Mouse (Mus musculus) forebrain, embryonic 12.5 days (tissue): Measurements from ENCODE around the gene Gcm2. TPM values are rescaled to one million over a fixed set of nuclear protein-coding genes. Genes with fewer than 3 reads are reported as not detected.

Source experiments
- ATAC-seq: fragments of 200-750 bp; cut with Nextera tagmentation; 2 replicates; pipeline ENCODE4 v1.8.0; 2017; ENCODE audit warnings: moderate TSS enrichment; ENCODE audit not compliant: low FRiP score
- H3K27ac ChIP-seq: fragments of 300-500 bp; sonication (generic); 2 replicates; pipeline ENCODE4 v1.5.1; 2016; ENCODE audit warnings: mild to moderate bottlenecking
- H3K27me3 ChIP-seq: fragments of 300-500 bp; sonication (generic); 2 replicates; pipeline ENCODE4 v1.6.1; 2016; ENCODE audit warnings: mild to moderate bottlenecking
- H3K36me3 ChIP-seq: fragments of 300-500 bp; sonication (generic); replicated peaks from 2 replicates; pipeline ENCODE4 v1.6.1; 2016; ENCODE audit warnings: mild to moderate bottlenecking
- H3K4me1 ChIP-seq: fragments of 300-500 bp; sonication (generic); 2 replicates; pipeline ENCODE4 v1.6.1; 2016
- H3K4me2 ChIP-seq: fragments of 300-500 bp; sonication (generic); 2 replicates; pipeline ENCODE4 v1.6.1; 2016; ENCODE audit warnings: mild to moderate bottlenecking, moderate library complexity
- H3K4me3 ChIP-seq: fragments of 300-500 bp; sonication (generic); replicated peaks from 2 replicates; pipeline ENCODE4 v1.5.1; 2016; ENCODE audit warnings: mild to moderate bottlenecking
- H3K9ac ChIP-seq: fragments of 300-500 bp; sonication (generic); 2 replicates; pipeline ENCODE4 v1.6.1; 2016; ENCODE audit warnings: mild to moderate bottlenecking
- H3K9me3 ChIP-seq: fragments of 300-500 bp; sonication (generic); 2 replicates; pipeline ENCODE4 v1.6.1; 2016
- WGBS: fragments of 180-500 bp; shearing (Covaris S2); methylation state at CpG from one replicate; pipeline ENCODE4 v1.1.7; 2016; 5-methylcytosine and 5-hydroxymethylcytosine counted together
- polyA plus RNA-seq: library from polyadenylated mRNA; unstranded; fragments of >200 nt; fragmentation: Nextera tagmentation; extraction: Ambion mirVana; gene quantifications from 2 replicates; pipeline ENCODE4 v1.2.1, GENCODE M21; 2016

The Gcm2 gene
- not detected in 2 replicates for polyA plus RNA-seq

- no peak for ATAC-seq
- no peak within 1 kb of the TSS for H3K4me2 ChIP-seq
- WGBS: 75% methylated on average over 3 of the region's 3 CpGs
- H3K27me3 ChIP-seq: peaks cover 19% of the 10 kb centered on the region
- no peak within 1 kb of the TSS for H3K9ac ChIP-seq
- no peaks in the 10 kb centered on the region for H3K9me3 ChIP-seq
- H3K27ac ChIP-seq: no peak within 1 kb of the TSS
- H3K36me3 ChIP-seq: no peaks in the 10 kb centered on the region
- no peak within 1 kb of the TSS for H3K4me3 ChIP-seq
- H3K4me1 ChIP-seq: no peaks in the 10 kb centered on the region
These were observed at the start of gene Gcm2 for GRCm38 (mm10) chr13:41110935-41111334. Gene Gcm2, minus strand, starts transcription at chr13:41111035.

- no peak overlapping the region for H3K9ac ChIP-seq
- H3K4me3 ChIP-seq: no peak overlapping the region
- no peaks in the 10 kb centered on the region for H3K4me1 ChIP-seq
- H3K36me3 ChIP-seq: no peaks in the 10 kb centered on the region
- no peaks in the 10 kb centered on the region for H3K9me3 ChIP-seq
- no peak overlapping the region for H3K4me2 ChIP-seq
- no peak overlapping the region for H3K27ac ChIP-seq
- WGBS: 62% methylated on average over 5 of the region's 5 CpGs
- no peaks in the 10 kb centered on the region for H3K27me3 ChIP-seq
- ATAC-seq: no peak
These were observed 47.6 kb upstream of the Gcm2 start for GRCm38 (mm10) chr13:41158426-41158825.

DNA sequence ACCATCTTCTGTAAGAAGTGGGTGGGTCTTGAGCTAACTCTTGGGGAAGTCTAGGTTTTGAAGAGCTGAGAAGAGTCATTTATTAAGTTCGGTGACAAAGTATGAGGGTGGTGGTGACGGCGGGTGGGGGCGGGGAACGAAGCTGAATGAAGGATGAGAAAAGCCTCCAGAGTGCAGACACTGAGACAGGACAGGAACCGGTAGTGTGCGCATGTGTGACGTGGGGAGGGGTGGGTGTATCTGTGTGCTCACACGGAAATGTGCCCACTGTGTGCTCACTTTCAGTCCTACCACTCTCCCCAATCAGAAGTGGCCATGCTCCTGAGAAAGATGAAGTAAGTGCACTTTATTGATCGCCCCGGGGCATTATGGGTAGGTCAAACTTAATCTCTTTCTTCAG is 42.3 kb upstream of the Gcm2 start:
- WGBS: 88% methylated on average over 11 of the region's 11 CpGs
- H3K4me3 ChIP-seq: no peak overlapping the region
- no peak for ATAC-seq
- no peak overlapping the region for H3K4me2 ChIP-seq
- no peaks in the 10 kb centered on the region for H3K27me3 ChIP-seq
- no peaks in the 10 kb centered on the region for H3K9me3 ChIP-seq
- no peaks in the 10 kb centered on the region for H3K36me3 ChIP-seq
- no peak overlapping the region for H3K9ac ChIP-seq
- H3K4me1 ChIP-seq: no peaks in the 10 kb centered on the region
- H3K27ac ChIP-seq: no peak overlapping the region

DNA sequence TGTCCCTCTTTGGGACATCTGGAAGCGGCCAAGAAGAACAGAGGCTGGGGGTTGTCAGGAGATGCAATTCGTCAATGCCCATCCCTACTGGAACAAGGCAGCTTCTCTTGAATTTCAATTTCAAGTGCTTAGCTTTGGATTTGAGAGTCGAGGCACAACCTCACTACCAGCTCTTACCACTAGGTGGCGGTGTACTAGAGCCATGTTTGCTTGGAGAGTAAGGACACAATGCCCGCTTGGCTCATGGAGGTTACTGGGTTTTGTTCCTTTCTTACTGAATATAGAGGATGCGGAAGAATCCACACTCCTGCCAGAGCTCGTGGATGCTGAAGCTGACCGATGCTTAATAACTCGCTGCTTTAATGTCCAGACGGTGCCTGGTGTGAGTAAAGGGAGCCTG is 35.4 kb upstream of the Gcm2 start:
- Histone ChIP-seq H3K4me1 (no peaks in the 10 kb centered on the region), H3K36me3 (no peaks in the 10 kb centered on the region), H3K4me2 (no peak overlapping the region), H3K9ac (no peak overlapping the region), H3K27me3 (no peaks in the 10 kb centered on the region), H3K9me3 (no peaks in the 10 kb centered on the region), H3K4me3 (no peak overlapping the region), H3K27ac (no peak overlapping the region)
- no peak for ATAC-seq
- 79% methylated on average over 10 of the region's 10 CpGs for WGBS

- no peak for ATAC-seq
- Histone ChIP-seq H3K27ac (no peak overlapping the region), H3K4me1 (no peaks in the 10 kb centered on the region), H3K9me3 (no peaks in the 10 kb centered on the region), H3K36me3 (no peaks in the 10 kb centered on the region), H3K4me3 (no peak overlapping the region), H3K9ac (no peak overlapping the region), H3K4me2 (no peak overlapping the region), H3K27me3 (no peaks in the 10 kb centered on the region)
- 71% methylated on average over 6 of the region's 6 CpGs for WGBS
These were observed 34.7 kb upstream of the Gcm2 start for GRCm38 (mm10) chr13:41145433-41145970.

DNA sequence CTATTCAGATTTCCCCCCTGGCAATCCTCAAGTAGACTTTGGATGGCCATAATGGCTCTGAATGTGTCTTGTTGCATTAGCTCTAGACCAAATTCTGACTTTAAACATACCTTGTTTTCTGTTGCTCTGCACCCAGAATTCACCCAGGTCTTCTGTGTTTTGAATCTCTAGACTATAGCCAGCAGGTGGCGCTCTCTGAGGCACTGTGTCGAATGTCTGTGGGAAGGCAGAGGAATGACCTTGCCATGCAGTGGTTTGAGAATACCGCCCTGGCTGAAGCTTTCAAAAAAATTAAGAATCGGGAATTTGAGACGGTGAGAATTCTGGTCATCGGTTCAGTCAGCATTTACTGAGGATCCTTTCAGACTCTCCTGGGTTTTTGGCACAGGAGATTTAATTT is 24.1 kb upstream of the Gcm2 start:
- 10% methylated on average over 6 of the region's 6 CpGs for WGBS
- ATAC-seq: no peak
- Histone ChIP-seq H3K4me3 (no peak overlapping the region), H3K4me2 (no peak overlapping the region), H3K36me3 (no peaks in the 10 kb centered on the region), H3K27ac (no peak overlapping the region), H3K4me1 (no peaks in the 10 kb centered on the region), H3K9ac (no peak overlapping the region), H3K27me3 (no peaks in the 10 kb centered on the region), H3K9me3 (no peaks in the 10 kb centered on the region)

DNA sequence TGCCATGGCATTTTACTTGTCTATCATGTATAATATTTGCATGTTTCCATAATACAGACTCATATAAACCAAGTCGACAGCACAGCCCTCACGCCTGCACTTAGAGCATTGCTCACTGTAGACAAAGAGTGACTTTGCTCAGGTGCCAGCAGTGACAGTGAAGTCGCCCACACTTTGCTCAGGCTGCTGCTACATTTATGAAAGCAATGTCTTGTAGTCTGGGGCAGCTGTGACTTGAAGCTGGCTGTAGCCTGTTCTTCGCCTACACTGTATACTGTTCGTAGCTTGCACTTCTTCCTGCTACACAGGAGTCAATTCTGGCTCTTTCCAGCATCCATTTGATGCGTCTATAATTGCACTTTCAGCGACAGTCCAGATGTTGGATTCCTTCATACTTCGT is 18.2 kb upstream of the Gcm2 start:
- no peak overlapping the region for H3K27ac ChIP-seq
- WGBS: 90% methylated on average over 8 of the region's 8 CpGs
- H3K4me3 ChIP-seq: no peak overlapping the region
- no peaks in the 10 kb centered on the region for H3K4me1 ChIP-seq
- no peaks in the 10 kb centered on the region for H3K27me3 ChIP-seq
- no peaks in the 10 kb centered on the region for H3K9me3 ChIP-seq
- H3K4me2 ChIP-seq: no peak overlapping the region
- H3K9ac ChIP-seq: no peak overlapping the region
- H3K36me3 ChIP-seq: no peaks in the 10 kb centered on the region
- no peak for ATAC-seq

GRCm38 (mm10) chr13:41128326-41128725 is 17.5 kb upstream of the Gcm2 start:
- H3K27me3 ChIP-seq: no peaks in the 10 kb centered on the region
- no peak overlapping the region for H3K9ac ChIP-seq
- H3K4me2 ChIP-seq: no peak overlapping the region
- no peak overlapping the region for H3K4me3 ChIP-seq
- H3K4me1 ChIP-seq: no peaks in the 10 kb centered on the region
- ATAC-seq: no peak
- H3K36me3 ChIP-seq: no peaks in the 10 kb centered on the region
- no peak overlapping the region for H3K27ac ChIP-seq
- H3K9me3 ChIP-seq: no peaks in the 10 kb centered on the region
- 86% methylated on average over 8 of the region's 8 CpGs for WGBS

- Histone ChIP-seq H3K27me3 (no peaks in the 10 kb centered on the region), H3K4me2 (no peak overlapping the region), H3K4me3 (no peak overlapping the region), H3K9ac (no peak overlapping the region), H3K27ac (0 out of 2 replicates have a peak overlapping the region, but pooled peaks have one; percentile 44), H3K36me3 (no peaks in the 10 kb centered on the region), H3K4me1 (peaks cover 7% of the 10 kb centered on the region; the same call in 1 of the 2 replicates), H3K9me3 (no peaks in the 10 kb centered on the region)
- ATAC-seq: no peak
- WGBS: 62% methylated on average over 6 of the region's 6 CpGs
These were observed 12.9 kb upstream of the Gcm2 start for GRCm38 (mm10) chr13:41123666-41124225.

DNA sequence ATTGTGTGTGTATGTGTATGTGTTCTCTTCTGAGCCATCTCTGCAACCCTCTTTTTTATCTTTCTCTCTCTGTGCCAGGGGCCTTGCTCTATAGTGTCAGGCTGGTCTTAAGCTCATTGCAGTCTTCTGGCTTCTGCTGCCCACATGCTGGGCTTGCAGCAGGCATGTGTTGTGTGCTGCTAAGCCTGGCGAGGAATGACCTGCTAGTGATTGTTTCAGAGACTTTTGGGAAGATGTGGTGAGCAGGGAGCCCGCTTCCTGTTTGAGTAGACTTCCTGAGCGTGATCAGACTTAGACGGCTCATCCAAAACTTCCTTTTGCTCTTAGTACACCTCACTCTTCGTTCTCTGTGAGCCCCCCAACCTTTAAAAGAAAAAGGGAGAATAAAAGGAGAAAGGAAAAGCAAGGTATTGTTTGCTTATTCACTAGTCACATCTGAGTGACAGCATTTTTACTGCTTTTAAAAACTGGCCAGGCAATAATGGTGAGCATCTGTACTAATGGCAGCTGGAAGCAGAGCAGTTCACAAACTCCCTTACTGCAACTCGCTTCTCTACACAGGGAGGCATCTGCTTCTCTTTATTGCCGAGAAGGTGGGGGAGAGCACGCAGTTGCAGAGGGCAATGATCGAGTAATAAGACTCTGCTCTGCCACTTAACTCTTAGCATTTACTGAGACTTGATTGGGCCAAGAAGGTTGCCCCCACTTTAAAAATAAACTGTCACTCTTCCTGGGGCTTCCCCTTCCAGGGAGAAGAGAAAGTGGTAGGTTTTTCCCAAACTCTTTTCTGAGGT is 8.5 kb upstream of the Gcm2 start:
- H3K4me3 ChIP-seq: no peak overlapping the region
- H3K9me3 ChIP-seq: no peaks in the 10 kb centered on the region
- H3K27me3 ChIP-seq: peaks cover 4% of the 10 kb centered on the region
- H3K27ac ChIP-seq: no peak overlapping the region
- H3K9ac ChIP-seq: no peak overlapping the region
- no peak for ATAC-seq
- no peak overlapping the region for H3K4me2 ChIP-seq
- H3K36me3 ChIP-seq: no peaks in the 10 kb centered on the region
- WGBS: 37% methylated on average over 9 of the region's 9 CpGs
- peaks cover 7% of the 10 kb centered on the region; the same call in 1 of the 2 replicates for H3K4me1 ChIP-seq

GRCm38 (mm10) chr13:41113940-41114339 is 3.1 kb upstream of the Gcm2 start, which contains the start of gene Sycp2l:
Gene Sycp2l, plus strand, starts transcription at chr13:41114307.
- H3K4me2 ChIP-seq: peak within 1 kb of the TSS; percentile 37
- no peaks in the 10 kb centered on the region for H3K36me3 ChIP-seq
- ATAC-seq: no peak
- H3K9ac ChIP-seq: no peak within 1 kb of the TSS
- H3K9me3 ChIP-seq: no peaks in the 10 kb centered on the region
- H3K27me3 ChIP-seq: peaks cover 19% of the 10 kb centered on the region
- WGBS: 33% methylated on average over 14 of the region's 14 CpGs
- H3K4me3 ChIP-seq: peak within 1 kb of the TSS; percentile 1; the same call in 1 of the 2 replicates
- H3K4me1 ChIP-seq: 0 out of 2 replicates have a peak, but pooled peaks cover 2% of the 10 kb centered on the region
- no peak within 1 kb of the TSS for H3K27ac ChIP-seq

GRCm38 (mm10) chr13:41105541-41105940 is 5.3 kb downstream of the Gcm2 start:
- Histone ChIP-seq H3K27ac (no peak overlapping the region), H3K9me3 (no peaks in the 10 kb centered on the region), H3K36me3 (no peaks in the 10 kb centered on the region), H3K27me3 (peaks cover 4% of the 10 kb centered on the region; the same call in 1 of the 2 replicates), H3K9ac (no peak overlapping the region), H3K4me2 (no peak overlapping the region), H3K4me3 (no peak overlapping the region), H3K4me1 (no peaks in the 10 kb centered on the region)
- ATAC-seq: no peak
- WGBS: 94% methylated on average over 13 of the region's 13 CpGs
